Mouse (Mus musculus): ENCODE data around the gene Nup214. TPM values are rescaled to one million over a fixed set of nuclear protein-coding genes. Genes with fewer than 3 reads are reported as not detected.

Gene Nup214
- polyA plus RNA-seq, 1 experiment from 2014 or later: 58.8 TPM

DNA sequence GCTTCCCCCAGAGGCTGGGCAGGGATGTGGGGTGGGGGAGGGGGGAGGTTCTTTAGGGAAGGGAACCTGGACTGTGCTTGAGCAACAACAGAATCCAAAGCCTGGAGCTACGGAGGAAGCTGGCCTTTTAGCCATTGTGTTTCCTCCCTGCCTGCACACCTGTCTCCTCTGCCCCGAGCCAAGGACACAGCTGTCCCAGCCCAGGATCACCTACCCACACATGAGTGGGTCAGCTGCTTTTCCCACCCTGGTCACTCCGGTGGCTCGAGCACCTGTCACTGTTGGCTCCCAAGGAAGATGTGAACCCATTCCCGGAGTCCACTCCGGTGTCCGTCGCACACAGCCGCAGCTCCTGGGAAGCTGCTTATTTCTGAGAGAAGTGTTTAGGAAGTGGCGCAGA is 17.0 kb upstream of the Nup214 start:
- no peak overlapping the region for H3K4me3 ChIP-seq (replicated peaks; ENCODE audit: low read length)
- no peak overlapping the region for H3K9ac ChIP-seq (ENCODE audit: low read length)
- H3K4me2 ChIP-seq (ENCODE audit: low read depth, low read length): no peak overlapping the region
- no peak overlapping the region for H3K27ac ChIP-seq (ENCODE audit: low read length)
- H3K9me3 ChIP-seq (replicated peaks; ENCODE audit: control insufficient read depth, low read length): no peaks in the 10 kb centered on the region
- no peaks in the 10 kb centered on the region for H3K36me3 ChIP-seq (ENCODE audit: control insufficient read depth, insufficient read depth, low read length)
- 85% methylated on average over 10 of the region's 10 CpGs for WGBS
- H3K4me1 ChIP-seq (ENCODE audit: control insufficient read depth, insufficient read depth, low read length): peaks cover 6% of the 10 kb centered on the region; the same call in 1 of the 2 replicates
- no peak for ATAC-seq (ENCODE audit: insufficient read depth, low FRiP score)
- H3K27me3 ChIP-seq (ENCODE audit: control insufficient read depth, insufficient read depth, low read length): no peaks in the 10 kb centered on the region

DNA sequence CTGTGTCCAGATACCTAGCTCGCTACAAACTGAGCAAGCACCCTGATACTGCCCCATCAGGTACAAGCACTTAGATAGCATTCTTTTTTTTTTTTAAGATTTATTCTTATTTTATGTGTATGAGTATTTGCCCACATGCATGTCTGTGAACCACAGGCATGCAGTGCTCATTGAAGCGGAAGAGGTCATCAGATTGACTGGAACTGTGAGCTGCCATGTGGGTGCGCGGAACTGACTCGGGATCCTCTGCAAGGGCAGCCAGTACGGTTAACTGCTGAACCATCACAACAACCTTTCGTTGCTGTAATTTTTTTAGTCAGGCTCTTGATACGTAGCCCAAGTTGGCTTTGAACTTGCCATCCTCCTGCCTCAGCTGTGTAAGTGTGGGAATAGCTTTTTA is 13.2 kb upstream of the Nup214 start:
- H3K4me2 ChIP-seq (ENCODE audit: low read depth, low read length): no peak overlapping the region
- WGBS: 94% methylated on average over 8 of the region's 8 CpGs
- H3K4me3 ChIP-seq (replicated peaks; ENCODE audit: low read length): no peak overlapping the region
- no peak overlapping the region for H3K9ac ChIP-seq (ENCODE audit: low read length)
- H3K36me3 ChIP-seq (ENCODE audit: control insufficient read depth, insufficient read depth, low read length): no peaks in the 10 kb centered on the region
- H3K4me1 ChIP-seq (ENCODE audit: control insufficient read depth, insufficient read depth, low read length): peaks cover 6% of the 10 kb centered on the region; the same call in 1 of the 2 replicates
- H3K27ac ChIP-seq (ENCODE audit: low read length): no peak overlapping the region
- H3K27me3 ChIP-seq (ENCODE audit: control insufficient read depth, insufficient read depth, low read length): no peaks in the 10 kb centered on the region
- H3K9me3 ChIP-seq (replicated peaks; ENCODE audit: control insufficient read depth, low read length): no peaks in the 10 kb centered on the region
- no peak for ATAC-seq (ENCODE audit: insufficient read depth, low FRiP score)

DNA sequence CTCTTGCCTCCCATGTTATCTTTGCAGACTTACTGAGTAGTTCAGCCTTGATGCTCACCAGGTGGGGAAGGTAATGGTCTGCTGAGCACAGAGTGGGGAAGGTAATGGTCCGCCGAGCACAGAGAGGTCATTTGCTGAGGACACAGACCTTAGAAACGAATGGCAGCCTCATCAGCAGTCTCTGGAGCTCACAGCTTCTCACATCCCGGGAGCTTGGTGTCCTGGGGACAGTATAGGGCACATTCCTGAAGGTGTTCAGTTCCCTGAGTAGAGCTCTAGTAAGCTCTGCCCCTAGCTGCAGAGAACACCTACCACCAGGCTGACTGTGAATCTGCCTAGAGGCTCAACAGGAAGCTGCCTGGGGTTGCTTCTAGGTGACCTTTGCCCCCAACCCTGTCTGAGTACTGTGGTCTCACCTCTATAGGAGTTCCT is 12.4 kb upstream of the Nup214 start:
- Histone ChIP-seq H3K9ac (ENCODE audit: low read length) (no peak overlapping the region), H3K27me3 (ENCODE audit: control insufficient read depth, insufficient read depth, low read length) (no peaks in the 10 kb centered on the region), H3K4me1 (ENCODE audit: control insufficient read depth, insufficient read depth, low read length) (peaks cover 6% of the 10 kb centered on the region; the same call in 1 of the 2 replicates), H3K36me3 (ENCODE audit: control insufficient read depth, insufficient read depth, low read length) (no peaks in the 10 kb centered on the region), H3K4me2 (ENCODE audit: low read depth, low read length) (no peak overlapping the region), H3K27ac (ENCODE audit: low read length) (no peak overlapping the region), H3K9me3 (replicated peaks; ENCODE audit: control insufficient read depth, low read length) (no peaks in the 10 kb centered on the region), H3K4me3 (replicated peaks; ENCODE audit: low read length) (no peak overlapping the region)
- ATAC-seq (ENCODE audit: insufficient read depth, low FRiP score): no peak
- 75% methylated on average over 4 of the region's 4 CpGs for WGBS

DNA sequence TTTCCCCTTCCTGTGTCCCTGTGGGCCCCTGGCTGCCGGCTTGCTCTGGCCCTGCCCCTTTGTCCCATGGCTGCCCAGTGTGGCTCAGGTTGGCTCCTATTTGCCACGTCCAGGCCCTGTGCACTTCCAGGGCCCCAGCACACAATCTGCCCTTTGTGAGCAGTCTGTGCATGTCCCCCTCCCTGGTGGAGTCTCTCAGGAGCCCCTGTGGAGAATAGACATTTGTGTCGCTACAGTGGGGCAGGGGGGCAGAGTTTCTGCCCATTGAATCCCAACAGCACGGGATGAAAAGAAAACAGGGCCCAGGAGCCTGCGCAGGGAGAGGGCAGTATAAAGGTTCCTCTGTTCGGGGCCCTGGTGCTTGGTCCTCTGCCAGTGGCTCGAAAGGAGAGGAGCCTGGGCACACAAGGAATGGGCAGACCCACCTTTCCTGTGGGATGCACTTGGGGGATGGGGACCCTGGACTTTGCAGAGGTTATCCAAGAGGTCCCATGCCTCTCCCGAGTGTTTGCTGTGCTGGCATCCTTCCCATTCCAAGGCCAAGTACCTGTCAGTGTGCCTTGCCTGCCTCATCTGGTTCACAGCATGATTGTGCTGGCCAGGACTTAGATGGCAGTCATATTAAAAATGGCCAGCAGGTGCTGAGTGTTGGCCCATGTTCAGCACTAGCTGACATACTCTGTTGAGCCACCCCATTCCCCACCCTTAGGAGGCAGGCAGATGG is 11.6 kb upstream of the Nup214 start:
- Histone ChIP-seq H3K4me3 (replicated peaks; ENCODE audit: low read length) (no peak overlapping the region), H3K27me3 (ENCODE audit: control insufficient read depth, insufficient read depth, low read length) (no peaks in the 10 kb centered on the region), H3K27ac (ENCODE audit: low read length) (no peak overlapping the region), H3K4me1 (ENCODE audit: control insufficient read depth, insufficient read depth, low read length) (peaks cover 6% of the 10 kb centered on the region; the same call in 1 of the 2 replicates), H3K9me3 (replicated peaks; ENCODE audit: control insufficient read depth, low read length) (no peaks in the 10 kb centered on the region), H3K4me2 (ENCODE audit: low read depth, low read length) (no peak overlapping the region), H3K9ac (ENCODE audit: low read length) (no peak overlapping the region), H3K36me3 (ENCODE audit: control insufficient read depth, insufficient read depth, low read length) (no peaks in the 10 kb centered on the region)
- peak; percentile 29 for ATAC-seq (ENCODE audit: insufficient read depth, low FRiP score)
- 66% methylated on average over 8 of the region's 8 CpGs for WGBS

DNA sequence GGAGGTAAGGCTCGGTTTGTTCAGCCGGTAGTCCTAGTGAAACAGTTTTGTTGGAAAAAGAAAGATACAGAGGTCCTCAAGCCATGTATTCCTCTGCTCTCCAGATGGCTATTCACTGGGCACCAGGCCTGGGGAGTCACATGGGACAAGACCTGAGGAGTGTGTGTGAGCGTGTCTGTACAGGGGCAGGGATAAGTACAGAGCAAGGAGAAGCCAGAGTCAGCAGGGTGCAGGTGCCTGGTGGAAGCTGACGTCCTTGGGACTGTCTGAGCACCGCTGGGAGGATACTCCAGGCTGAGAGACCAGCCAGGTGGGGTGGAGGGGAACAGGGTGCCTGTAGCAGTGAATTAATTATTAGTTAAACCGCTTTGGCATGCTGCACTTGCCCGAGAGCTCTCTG is 10.7 kb upstream of the Nup214 start:
- H3K4me1 ChIP-seq (ENCODE audit: control insufficient read depth, insufficient read depth, low read length): peaks cover 6% of the 10 kb centered on the region; the same call in 1 of the 2 replicates
- no peaks in the 10 kb centered on the region for H3K27me3 ChIP-seq (ENCODE audit: control insufficient read depth, insufficient read depth, low read length)
- H3K9me3 ChIP-seq (replicated peaks; ENCODE audit: control insufficient read depth, low read length): no peaks in the 10 kb centered on the region
- H3K36me3 ChIP-seq (ENCODE audit: control insufficient read depth, insufficient read depth, low read length): no peaks in the 10 kb centered on the region
- ATAC-seq (ENCODE audit: insufficient read depth, low FRiP score): no peak
- H3K4me3 ChIP-seq (replicated peaks; ENCODE audit: low read length): no peak overlapping the region
- H3K9ac ChIP-seq (ENCODE audit: low read length): 0 out of 2 replicates have a peak overlapping the region, but pooled peaks have one; percentile 3
- WGBS: 78% methylated on average over 7 of the region's 7 CpGs
- no peak overlapping the region for H3K27ac ChIP-seq (ENCODE audit: low read length)
- H3K4me2 ChIP-seq (ENCODE audit: low read depth, low read length): no peak overlapping the region

DNA sequence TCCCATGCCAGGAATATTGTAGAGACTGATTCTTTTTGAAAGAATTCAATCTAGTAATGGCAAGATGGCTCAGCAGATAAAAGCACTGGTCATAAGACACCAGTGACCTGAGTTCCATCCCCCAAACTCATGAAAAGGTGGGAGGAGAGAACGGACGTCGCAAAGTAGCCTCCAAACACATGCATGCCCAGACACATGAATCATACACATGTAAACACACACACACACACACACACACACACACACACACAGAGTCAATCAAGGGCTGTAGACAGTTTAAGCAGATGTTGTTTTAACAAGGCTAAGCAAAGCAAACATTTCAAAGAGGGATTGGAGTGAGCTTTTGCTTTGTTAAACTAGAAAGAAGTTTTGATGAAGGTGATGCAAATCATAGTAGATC is 10.0 kb upstream of the Nup214 start:
- Histone ChIP-seq H3K4me1 (ENCODE audit: control insufficient read depth, insufficient read depth, low read length) (peaks cover 6% of the 10 kb centered on the region; the same call in 1 of the 2 replicates), H3K27me3 (ENCODE audit: control insufficient read depth, insufficient read depth, low read length) (no peaks in the 10 kb centered on the region), H3K4me3 (replicated peaks; ENCODE audit: low read length) (no peak overlapping the region), H3K4me2 (ENCODE audit: low read depth, low read length) (no peak overlapping the region), H3K27ac (ENCODE audit: low read length) (no peak overlapping the region), H3K9me3 (replicated peaks; ENCODE audit: control insufficient read depth, low read length) (no peaks in the 10 kb centered on the region), H3K9ac (ENCODE audit: low read length) (no peak overlapping the region), H3K36me3 (ENCODE audit: control insufficient read depth, insufficient read depth, low read length) (no peaks in the 10 kb centered on the region)
- WGBS: 56% methylated on average over 3 of the region's 3 CpGs
- no peak for ATAC-seq (ENCODE audit: insufficient read depth, low FRiP score)

DNA sequence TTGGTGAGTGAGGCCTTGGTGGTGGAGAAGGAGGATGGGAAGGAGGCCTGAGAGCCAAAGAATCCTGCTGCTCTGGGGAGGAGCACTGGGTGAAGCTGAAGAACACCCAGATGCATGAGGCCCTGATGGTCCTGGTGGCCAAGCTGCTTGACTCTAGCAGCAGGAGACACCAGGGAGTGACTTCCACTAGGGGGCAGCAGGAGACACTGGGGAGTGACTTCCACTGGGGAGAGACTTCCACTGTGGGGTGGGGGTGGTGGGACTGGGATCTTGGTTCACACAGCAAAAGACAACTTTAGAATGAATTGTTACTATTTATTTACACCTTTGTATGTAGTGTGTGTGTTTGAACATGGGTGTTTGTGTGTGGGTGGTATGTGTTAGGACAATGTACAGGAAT is 9.1 kb upstream of the Nup214 start:
- Histone ChIP-seq H3K27me3 (ENCODE audit: control insufficient read depth, insufficient read depth, low read length) (no peaks in the 10 kb centered on the region), H3K27ac (ENCODE audit: low read length) (no peak overlapping the region), H3K4me1 (ENCODE audit: control insufficient read depth, insufficient read depth, low read length) (0 out of 2 replicates have a peak, but pooled peaks cover 3% of the 10 kb centered on the region), H3K9ac (ENCODE audit: low read length) (no peak overlapping the region), H3K4me3 (replicated peaks; ENCODE audit: low read length) (no peak overlapping the region), H3K36me3 (ENCODE audit: control insufficient read depth, insufficient read depth, low read length) (no peaks in the 10 kb centered on the region), H3K4me2 (ENCODE audit: low read depth, low read length) (no peak overlapping the region), H3K9me3 (replicated peaks; ENCODE audit: control insufficient read depth, low read length) (no peaks in the 10 kb centered on the region)
- no peak for ATAC-seq (ENCODE audit: insufficient read depth, low FRiP score)

DNA sequence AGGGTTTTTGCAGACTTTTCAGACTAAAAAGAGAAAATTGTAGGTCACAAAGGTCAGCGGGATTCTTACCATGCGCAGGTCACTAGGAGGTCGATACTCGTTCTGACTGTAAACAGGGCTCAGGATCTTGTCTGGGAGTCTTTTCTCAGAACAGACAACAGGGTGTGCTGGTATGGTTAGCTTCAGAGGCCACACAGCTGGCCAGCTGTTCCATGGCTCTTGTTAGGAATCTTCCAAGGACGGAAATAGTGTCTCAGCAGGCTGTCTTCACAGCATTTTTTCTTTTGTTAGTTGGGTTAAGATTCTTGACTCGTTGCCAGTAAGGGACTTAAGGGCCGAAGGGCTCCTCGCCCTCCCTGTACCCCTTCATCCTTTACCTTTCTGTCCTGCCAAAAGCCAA is 7.4 kb upstream of the Nup214 start:
- H3K9me3 ChIP-seq (replicated peaks; ENCODE audit: control insufficient read depth, low read length): no peaks in the 10 kb centered on the region
- WGBS: 60% methylated on average over 8 of the region's 8 CpGs

DNA sequence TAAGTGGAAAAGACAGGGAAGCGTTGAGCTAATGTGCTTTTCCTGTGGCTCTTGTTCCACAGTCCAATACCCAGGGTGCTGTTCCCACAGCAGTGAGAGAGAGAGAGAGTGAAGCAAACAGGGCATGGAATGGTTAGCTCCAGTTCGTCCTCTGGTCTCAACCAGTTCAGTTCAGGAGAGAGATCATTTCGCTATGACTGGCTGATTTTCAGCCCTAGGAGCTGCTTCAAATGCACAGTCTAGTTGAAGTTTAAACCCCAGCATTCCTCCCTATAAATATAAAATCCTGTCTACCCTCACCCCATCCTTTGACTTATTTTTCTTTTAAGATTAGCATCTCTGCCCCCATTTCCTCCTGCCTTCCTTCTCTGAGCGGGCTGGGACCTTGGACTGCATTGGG is 1.6 kb upstream of the Nup214 start:
- no peak overlapping the region for H3K4me2 ChIP-seq (ENCODE audit: low read depth, low read length)
- no peak overlapping the region for H3K9ac ChIP-seq (ENCODE audit: low read length)
- H3K27me3 ChIP-seq (ENCODE audit: control insufficient read depth, insufficient read depth, low read length): no peaks in the 10 kb centered on the region
- H3K9me3 ChIP-seq (replicated peaks; ENCODE audit: control insufficient read depth, low read length): no peaks in the 10 kb centered on the region
- peaks cover 14% of the 10 kb centered on the region for H3K4me1 ChIP-seq (ENCODE audit: control insufficient read depth, insufficient read depth, low read length)
- no peak overlapping the region for H3K4me3 ChIP-seq (replicated peaks; ENCODE audit: low read length)
- 80% methylated on average over 4 of the region's 4 CpGs for WGBS
- ATAC-seq (ENCODE audit: insufficient read depth, low FRiP score): no peak
- H3K36me3 ChIP-seq (ENCODE audit: control insufficient read depth, insufficient read depth, low read length): peaks cover 10% of the 10 kb centered on the region; the same call in 1 of the 2 replicates
- H3K27ac ChIP-seq (ENCODE audit: low read length): no peak overlapping the region

More for the DNA sequence above, 7.4 kb upstream of the Nup214 start:
- no peak for ATAC-seq (ENCODE audit: insufficient read depth, low FRiP score)
- Histone ChIP-seq H3K36me3 (ENCODE audit: control insufficient read depth, insufficient read depth, low read length) (no peaks in the 10 kb centered on the region), H3K4me3 (replicated peaks; ENCODE audit: low read length) (no peak overlapping the region), H3K27ac (ENCODE audit: low read length) (no peak overlapping the region), H3K27me3 (ENCODE audit: control insufficient read depth, insufficient read depth, low read length) (no peaks in the 10 kb centered on the region), H3K4me1 (ENCODE audit: control insufficient read depth, insufficient read depth, low read length) (no peaks in the 10 kb centered on the region), H3K4me2 (ENCODE audit: low read depth, low read length) (no peak overlapping the region), H3K9ac (ENCODE audit: low read length) (no peak overlapping the region)
